Mouse (Mus musculus): Measurements from ENCODE around the gene Acox2. TPM values are rescaled to one million over a fixed set of nuclear protein-coding genes. Genes with fewer than 3 reads are reported as not detected.
A peak's percentile ranks its signal among the peaks of the same experiment; 100 is the strongest.
"Not testable (repeated sequence)": the region's sequence is repeated elsewhere in the genome, so short reads cannot be mapped to it uniquely, and the experiment has no call there.

The Acox2 gene
- total and polyA plus RNA-seq, 2 experiments from 2014 or later = 0.14 to 0.59 TPM

- no peak for ATAC-seq
- 65% methylated on average over 5 of the region's 5 CpGs for WGBS
- no peaks in the 10 kb centered on the region for H3K27me3 ChIP-seq (ENCODE audit: insufficient read depth, low read length)
- no peaks in the 10 kb centered on the region for H3K4me1 ChIP-seq (ENCODE audit: insufficient read depth)
- H3K9me3 ChIP-seq (ENCODE audit: low read length) = no peaks in the 10 kb centered on the region
- no peak overlapping the region for H3K9ac ChIP-seq
- TF ChIP-seq CTCF (IDR thresholded peaks at IDR 0.05; ENCODE audit: low read depth) = no peak
- H3K4me3 ChIP-seq (ENCODE audit: low read depth, low read length) = no peak overlapping the region
- H3K36me3 ChIP-seq (ENCODE audit: insufficient read depth) = no peaks in the 10 kb centered on the region
- no peak overlapping the region for H3K27ac ChIP-seq (ENCODE audit: low read depth, low read length)
- H3K4me2 ChIP-seq (ENCODE audit: low read depth) = no peak overlapping the region
- no peak for DNase-seq
These were observed 38.7 kb upstream of the Acox2 start for GRCm38 (mm10) chr14:8297889-8298293.

GRCm38 (mm10) chr14:8294257-8294656 is 35.1 kb upstream of the Acox2 start:
- no peak overlapping the region for H3K4me2 ChIP-seq (ENCODE audit: low read depth)
- DNase-seq (no peak), ATAC-seq (no peak)
- 89% methylated on average over 1 of the region's 1 CpGs for WGBS
- H3K4me3 ChIP-seq (ENCODE audit: low read depth, low read length) = no peak overlapping the region
- no peaks in the 10 kb centered on the region for H3K27me3 ChIP-seq (ENCODE audit: insufficient read depth, low read length)
- no peaks in the 10 kb centered on the region for H3K4me1 ChIP-seq (ENCODE audit: insufficient read depth)
- H3K27ac ChIP-seq (ENCODE audit: low read depth, low read length) = no peak overlapping the region
- H3K9ac ChIP-seq = no peak overlapping the region
- no peaks in the 10 kb centered on the region for H3K36me3 ChIP-seq (ENCODE audit: insufficient read depth)
- no peak for TF ChIP-seq CTCF (IDR thresholded peaks at IDR 0.05; ENCODE audit: low read depth)
- no peaks in the 10 kb centered on the region for H3K9me3 ChIP-seq (ENCODE audit: low read length)

GRCm38 (mm10) chr14:8286595-8286994 is 27.4 kb upstream of the Acox2 start:
- H3K36me3 ChIP-seq (ENCODE audit: insufficient read depth); H3K27ac ChIP-seq (ENCODE audit: low read depth, low read length); DNase-seq; H3K9ac ChIP-seq; H3K27me3 ChIP-seq (ENCODE audit: insufficient read depth, low read length); H3K4me3 ChIP-seq (ENCODE audit: low read depth, low read length); H3K4me1 ChIP-seq (ENCODE audit: insufficient read depth); H3K9me3 ChIP-seq (ENCODE audit: low read length); H3K4me2 ChIP-seq (ENCODE audit: low read depth): not testable (repeated sequence)
- ATAC-seq = 0 out of 2 replicates have a peak, but pooled peaks have one; percentile 51
- 82% methylated on average over 5 of the region's 5 CpGs for WGBS

GRCm38 (mm10) chr14:8283784-8284183 is 24.6 kb upstream of the Acox2 start:
- H3K27ac ChIP-seq (ENCODE audit: low read depth, low read length) = no peak overlapping the region
- TF ChIP-seq CTCF (IDR thresholded peaks at IDR 0.05; ENCODE audit: low read depth) = no peak
- H3K27me3 ChIP-seq (ENCODE audit: insufficient read depth, low read length) = no peaks in the 10 kb centered on the region
- no peaks in the 10 kb centered on the region for H3K36me3 ChIP-seq (ENCODE audit: insufficient read depth)
- H3K9me3 ChIP-seq (ENCODE audit: low read length) = no peaks in the 10 kb centered on the region
- H3K4me1 ChIP-seq (ENCODE audit: insufficient read depth) = no peaks in the 10 kb centered on the region
- H3K4me3 ChIP-seq (ENCODE audit: low read depth, low read length) = no peak overlapping the region
- no peak for ATAC-seq
- H3K4me2 ChIP-seq (ENCODE audit: low read depth) = no peak overlapping the region
- no peak for DNase-seq
- no peak overlapping the region for H3K9ac ChIP-seq

GRCm38 (mm10) chr14:8271281-8271680 is 12.1 kb upstream of the Acox2 start:
- H3K27ac ChIP-seq (ENCODE audit: low read depth, low read length); H3K4me1 ChIP-seq (ENCODE audit: insufficient read depth); H3K27me3 ChIP-seq (ENCODE audit: insufficient read depth, low read length); H3K9me3 ChIP-seq (ENCODE audit: low read length); DNase-seq; ATAC-seq; H3K4me2 ChIP-seq (ENCODE audit: low read depth); H3K36me3 ChIP-seq (ENCODE audit: insufficient read depth); H3K9ac ChIP-seq; H3K4me3 ChIP-seq (ENCODE audit: low read depth, low read length): not testable (repeated sequence)
- WGBS = 93% methylated on average over 8 of the region's 8 CpGs

- TF ChIP-seq CTCF (IDR thresholded peaks at IDR 0.05; ENCODE audit: low read depth) = no peak
- Histone ChIP-seq H3K4me1 (ENCODE audit: insufficient read depth) (no peaks in the 10 kb centered on the region), H3K4me2 (ENCODE audit: low read depth) (no peak overlapping the region), H3K4me3 (ENCODE audit: low read depth, low read length) (no peak overlapping the region), H3K27me3 (ENCODE audit: insufficient read depth, low read length) (no peaks in the 10 kb centered on the region), H3K36me3 (ENCODE audit: insufficient read depth) (no peaks in the 10 kb centered on the region), H3K27ac (ENCODE audit: low read depth, low read length) (no peak overlapping the region), H3K9ac (no peak overlapping the region), H3K9me3 (ENCODE audit: low read length) (no peaks in the 10 kb centered on the region)
- WGBS = 98% methylated on average over 1 of the region's 1 CpGs
- DNase-seq = no peak
- ATAC-seq = no peak
These were observed 5.2 kb upstream of the Acox2 start for GRCm38 (mm10) chr14:8264378-8264777.

GRCm38 (mm10) chr14:8262242-8262641 is 3.1 kb upstream of the Acox2 start:
- no peak overlapping the region for H3K4me3 ChIP-seq (ENCODE audit: low read depth, low read length)
- no peak overlapping the region for H3K27ac ChIP-seq (ENCODE audit: low read depth, low read length)
- H3K9me3 ChIP-seq (ENCODE audit: low read length) = no peaks in the 10 kb centered on the region
- no peak overlapping the region for H3K4me2 ChIP-seq (ENCODE audit: low read depth)
- H3K36me3 ChIP-seq (ENCODE audit: insufficient read depth) = no peaks in the 10 kb centered on the region
- no peak overlapping the region for H3K9ac ChIP-seq
- no peak for TF ChIP-seq CTCF (IDR thresholded peaks at IDR 0.05; ENCODE audit: low read depth)
- no peaks in the 10 kb centered on the region for H3K4me1 ChIP-seq (ENCODE audit: insufficient read depth)
- ATAC-seq (no peak), DNase-seq (no peak)
- WGBS = 41% methylated on average over 1 of the region's 1 CpGs
- no peaks in the 10 kb centered on the region for H3K27me3 ChIP-seq (ENCODE audit: insufficient read depth, low read length)

- Histone ChIP-seq H3K27ac (ENCODE audit: low read depth, low read length) (no peak overlapping the region), H3K9ac (no peak overlapping the region), H3K9me3 (ENCODE audit: low read length) (no peaks in the 10 kb centered on the region), H3K4me2 (ENCODE audit: low read depth) (no peak overlapping the region), H3K27me3 (ENCODE audit: insufficient read depth, low read length) (no peaks in the 10 kb centered on the region), H3K4me3 (ENCODE audit: low read depth, low read length) (no peak overlapping the region), H3K36me3 (ENCODE audit: insufficient read depth) (no peaks in the 10 kb centered on the region), H3K4me1 (ENCODE audit: insufficient read depth) (no peaks in the 10 kb centered on the region)
- no peak for ATAC-seq
- WGBS = 79% methylated on average over 5 of the region's 5 CpGs
- no peak for DNase-seq
- TF ChIP-seq CTCF (IDR thresholded peaks at IDR 0.05; ENCODE audit: low read depth) = no peak
These were observed 1.1 kb upstream of the Acox2 start for GRCm38 (mm10) chr14:8260214-8260613.

All from forebrain, postnatal 0 days (tissue).